Mouse (Mus musculus): ENCODE data around the gene Gm4952. TPM values are rescaled to one million over a fixed set of nuclear protein-coding genes. Genes with fewer than 3 reads are reported as not detected.

The Gm4952 gene
- total RNA-seq (2021): not detected
- long read RNA-seq, experiment 1: 0 reads
- long read RNA-seq, experiment 2: 0 reads

DNA sequence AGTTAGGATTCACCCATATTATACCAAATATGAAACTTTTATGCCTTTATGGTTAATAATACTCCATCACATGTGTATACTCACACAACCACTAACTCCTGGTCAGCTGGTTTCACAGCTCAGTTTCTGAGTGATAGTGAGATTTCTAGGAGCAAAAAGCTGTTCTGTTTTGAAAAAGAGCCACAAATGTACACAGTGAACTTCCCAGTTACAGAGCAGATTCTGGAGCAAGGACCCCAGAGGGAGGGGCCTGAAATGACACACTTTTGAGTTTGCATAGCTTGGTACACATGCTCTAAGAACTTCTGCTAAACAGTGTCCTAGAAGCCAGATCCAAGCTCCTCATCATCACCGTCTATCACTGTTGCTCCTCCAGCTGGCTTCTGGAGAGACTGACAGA lies at the start of gene Gm4952:
TSS of gene Gm4952 (plus strand) at position 301 of the 400 bp plus-strand sequence.
- intact Hi-C loops (cut with DNase I): loop anchor here (10.0 kb wide), 2 partner anchors 135 to 195 kb away; partner anchors contain the start of genes Lpxn, Mpeg1 and Zfp91
- no peak within 1 kb of the TSS for H3K27ac ChIP-seq
- H3K4me3 ChIP-seq: no peak within 1 kb of the TSS
- no peak for DNase-seq
- no peak for TF ChIP-seq CTCF (IDR thresholded peaks at IDR 0.05)

- no peak overlapping the region for H3K27ac ChIP-seq
- intact Hi-C loops (cut with DNase I): no loop called here
- DNase-seq: no peak
- no peak for TF ChIP-seq CTCF (IDR thresholded peaks at IDR 0.05)
- no peak overlapping the region for H3K4me3 ChIP-seq
Observed at GRCm38 (mm10) chr19:12550005-12550942, 49.5 kb upstream of the Gm4952 start.

- TF ChIP-seq CTCF (IDR thresholded peaks at IDR 0.05): no peak
- no peak overlapping the region for H3K4me3 ChIP-seq
- no peak for DNase-seq
- intact Hi-C loops (cut with DNase I): no loop called here
- H3K27ac ChIP-seq: no peak overlapping the region
Observed at GRCm38 (mm10) chr19:12556293-12556692, 43.5 kb upstream of the Gm4952 start.

DNA sequence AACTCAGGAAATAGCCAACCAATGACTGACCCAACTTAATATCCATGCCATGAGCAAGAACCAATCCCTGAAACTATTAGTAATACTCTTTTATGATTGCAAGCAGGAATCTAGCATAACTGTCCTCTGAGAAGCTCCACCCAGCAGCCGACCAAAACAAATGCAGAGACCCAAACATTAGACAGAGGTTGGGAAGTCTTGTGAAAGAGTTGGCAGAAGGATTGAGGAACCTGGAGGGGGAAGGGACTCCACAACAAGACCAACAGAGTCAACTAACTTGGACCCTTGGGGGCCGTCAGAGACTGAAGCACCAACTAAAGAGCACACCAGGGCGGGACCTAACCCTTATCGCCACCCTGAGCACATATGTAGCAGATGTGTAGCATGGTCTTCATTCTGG lies 41.6 kb upstream of the Gm4952 start:
- TF ChIP-seq CTCF (IDR thresholded peaks at IDR 0.05): no peak
- no peak for DNase-seq
- intact Hi-C loops (cut with DNase I): no loop called here
- no peak overlapping the region for H3K4me3 ChIP-seq
- H3K27ac ChIP-seq: no peak overlapping the region

DNA sequence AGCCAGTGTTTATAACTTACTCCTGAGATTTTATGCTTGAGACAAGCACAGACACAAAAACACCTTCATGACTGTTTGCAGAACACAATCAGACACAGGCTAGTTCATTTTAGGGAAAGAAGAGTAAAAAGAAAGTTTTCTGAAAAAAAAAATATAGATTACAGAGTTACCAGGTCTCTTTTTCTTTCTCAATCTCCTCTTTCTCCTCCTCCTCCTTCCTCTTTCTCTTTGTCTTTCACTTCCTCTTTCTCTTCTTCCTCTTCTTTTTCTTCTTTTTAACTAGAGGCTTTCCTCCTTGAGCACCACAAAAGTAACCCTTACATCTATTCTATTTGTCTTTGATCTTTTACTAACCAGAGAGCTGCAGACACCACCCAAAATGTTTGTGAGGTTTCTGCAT lies 35.6 kb upstream of the Gm4952 start:
- no peak overlapping the region for H3K4me3 ChIP-seq
- no peak for DNase-seq
- intact Hi-C loops (cut with DNase I): no loop called here
- no peak for TF ChIP-seq CTCF (IDR thresholded peaks at IDR 0.05)
- H3K27ac ChIP-seq: no peak overlapping the region

GRCm38 (mm10) chr19:12567011-12567410 lies 32.8 kb upstream of the Gm4952 start:
- intact Hi-C loops (cut with DNase I): no loop called here
- H3K27ac ChIP-seq: no peak overlapping the region

GRCm38 (mm10) chr19:12570866-12571265 lies 28.9 kb upstream of the Gm4952 start:
- Histone ChIP-seq H3K4me3 (no peak overlapping the region), H3K27ac (no peak overlapping the region)
- no peak for DNase-seq
- intact Hi-C loops (cut with DNase I): no loop called here
- TF ChIP-seq CTCF (IDR thresholded peaks at IDR 0.05): no peak

More at GRCm38 (mm10) chr19:12567011-12567410, 32.8 kb upstream of the Gm4952 start:
- TF ChIP-seq CTCF (IDR thresholded peaks at IDR 0.05): no peak
- no peak for DNase-seq
- H3K4me3 ChIP-seq: no peak overlapping the region

- peak overlapping the region; percentile 81; the same call in 1 of the 2 replicates for H3K27ac ChIP-seq
- TF ChIP-seq CTCF (IDR thresholded peaks at IDR 0.05): no peak
- intact Hi-C loops (cut with DNase I): no loop called here
- H3K4me3 ChIP-seq: no peak overlapping the region
- DNase-seq: no peak
Observed at GRCm38 (mm10) chr19:12571687-12572086, 28.1 kb upstream of the Gm4952 start.

DNA sequence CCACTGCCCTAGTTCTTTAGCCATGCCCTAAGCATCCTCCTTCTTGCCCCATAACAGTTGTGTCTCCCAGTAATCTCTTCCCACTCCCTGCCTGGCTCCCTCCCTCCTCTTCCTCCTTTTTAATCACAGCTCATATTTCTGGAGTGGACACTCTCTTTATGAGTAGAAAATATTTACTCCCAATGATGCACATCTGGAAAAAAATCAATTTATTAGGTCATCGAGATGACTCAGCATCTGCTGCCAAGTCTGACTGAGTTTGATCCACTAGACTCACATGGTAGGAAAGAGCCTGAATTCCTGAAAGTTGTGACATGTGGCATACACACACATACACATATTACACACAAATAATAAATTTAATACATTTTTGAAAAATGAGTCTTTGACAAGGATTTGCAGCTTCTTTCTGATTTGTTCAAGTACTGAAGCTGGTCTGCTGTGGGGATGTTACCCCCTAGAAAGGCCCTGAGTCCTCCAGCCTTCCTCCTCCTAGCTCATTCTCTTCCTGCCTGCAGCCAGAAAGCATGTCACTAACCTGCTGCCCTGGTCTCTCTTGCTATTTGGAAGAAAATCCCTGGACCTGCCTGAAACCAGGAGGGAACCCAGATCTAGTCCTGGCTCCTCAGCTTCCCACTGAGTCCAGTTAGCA lies 27.0 kb upstream of the Gm4952 start:
- TF ChIP-seq CTCF (IDR thresholded peaks at IDR 0.05): no peak
- DNase-seq: no peak
- peak overlapping the region; percentile 72 for H3K4me3 ChIP-seq
- H3K27ac ChIP-seq: peak overlapping the region; percentile 81
- intact Hi-C loops (cut with DNase I): no loop called here

DNA sequence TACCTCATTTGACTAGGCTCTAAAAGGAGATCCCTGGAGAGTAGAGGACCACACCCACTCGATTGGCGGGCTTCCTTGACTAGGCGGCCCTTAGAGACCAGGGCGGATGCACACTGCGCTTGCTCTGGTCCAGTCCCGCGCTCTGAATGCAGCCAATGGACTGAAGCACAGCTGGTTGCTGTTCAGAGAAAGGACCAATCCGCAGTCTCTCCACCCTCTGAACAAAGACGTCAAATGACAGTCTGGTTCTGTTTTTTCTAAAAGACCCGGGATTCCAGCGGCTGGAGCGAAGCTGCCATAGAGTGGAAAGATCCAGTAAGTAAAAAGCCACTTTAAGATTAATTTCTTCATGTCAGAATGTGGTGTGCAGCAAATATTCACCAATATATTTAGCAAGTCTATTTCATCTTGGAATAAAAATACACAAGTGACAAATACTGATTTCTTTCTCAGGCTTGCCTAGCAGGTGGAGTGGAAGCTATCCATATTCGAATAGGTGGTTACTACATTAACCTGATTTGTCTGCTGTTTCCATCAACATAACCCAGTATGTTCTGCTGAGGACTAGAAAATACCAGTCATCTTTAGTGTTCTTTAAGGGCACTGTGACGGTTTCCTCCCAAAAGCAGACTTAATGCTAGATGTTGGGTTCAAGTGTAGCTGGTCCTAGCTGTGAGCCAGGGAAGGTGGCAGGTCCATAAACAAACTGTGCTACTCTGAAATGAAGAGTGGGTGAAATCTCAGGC lies 26.3 kb upstream of the Gm4952 start:
- TF ChIP-seq CTCF (IDR thresholded peaks at IDR 0.05): no peak
- Histone ChIP-seq H3K27ac (peak overlapping the region; percentile 81), H3K4me3 (peak overlapping the region; percentile 72)
- intact Hi-C loops (cut with DNase I): no loop called here
- peak; percentile 92 for DNase-seq

GRCm38 (mm10) chr19:12574012-12574407 lies 25.8 kb upstream of the Gm4952 start:
- intact Hi-C loops (cut with DNase I): no loop called here
- TF ChIP-seq CTCF (IDR thresholded peaks at IDR 0.05): no peak
- peak overlapping the region; percentile 72 for H3K4me3 ChIP-seq
- DNase-seq: peak; percentile 46
- H3K27ac ChIP-seq: peak overlapping the region; percentile 81

DNA sequence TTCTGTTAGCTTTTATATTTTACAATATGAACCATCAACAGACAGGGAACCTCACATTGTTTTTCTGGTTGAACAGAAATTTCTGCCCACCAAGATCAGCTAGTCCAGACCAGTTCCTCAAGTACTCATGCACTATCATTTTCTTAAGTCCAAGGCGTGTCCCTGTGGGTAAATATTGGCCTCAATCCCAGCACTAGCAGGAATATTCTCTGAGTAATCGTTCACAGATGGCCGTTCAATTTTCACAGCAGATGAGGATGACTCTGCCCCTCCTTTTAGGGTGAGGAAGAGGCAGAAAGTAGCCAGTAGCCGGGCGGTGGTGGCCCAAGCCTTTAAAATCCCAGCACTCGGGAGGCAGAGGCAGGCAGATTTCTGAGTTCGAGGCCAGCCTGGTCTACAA lies 24.7 kb upstream of the Gm4952 start:
- Histone ChIP-seq H3K4me3 (peak overlapping the region; percentile 72), H3K27ac (peak overlapping the region; percentile 81)
- peak; percentile 61 for DNase-seq
- intact Hi-C loops (cut with DNase I): no loop called here
- no peak for TF ChIP-seq CTCF (IDR thresholded peaks at IDR 0.05)
